Mouse (Mus musculus) liver, embryonic 14.5 days (tissue): ENCODE results near the gene Mecr. TPM values are rescaled to one million over a fixed set of nuclear protein-coding genes. Genes with fewer than 3 reads are reported as not detected.

ENCODE experiments used
- ATAC-seq: fragments of 200-750 bp; cut with Nextera tagmentation; 2 replicates; pipeline ENCODE4 v1.8.0; 2017; ENCODE audit warnings: moderate number of reproducible peaks, mild to moderate bottlenecking, moderate library complexity; ENCODE audit not compliant: insufficient read depth
- DNase-seq, 3 experiments: peaks; one replicate each; pipeline ENCODE4 v3.0.0-alpha.2; 2012 to 2013; ENCODE audit warnings: low read depth in 3 of 3, low spot score in 3 of 3
- H3K27ac ChIP-seq: fragments of 300-500 bp; sonication (generic); 2 replicates; pipeline ENCODE4 v1.5.1; 2014; ENCODE audit warnings: moderate library complexity, mild to moderate bottlenecking, control low read depth, inconsistent platforms
- H3K27me3 ChIP-seq: fragments of 300-500 bp; sonication (generic); 2 replicates; pipeline ENCODE4 v1.6.1; 2014; ENCODE audit warnings: mild to moderate bottlenecking, low read length, moderate library complexity; ENCODE audit not compliant: control insufficient read depth, insufficient read depth
- H3K36me3 ChIP-seq: fragments of 300-500 bp; sonication (generic); replicated peaks from 2 replicates; pipeline ENCODE4 v1.6.1; 2014; ENCODE audit warnings: low read depth; ENCODE audit not compliant: control insufficient read depth, insufficient read depth
- H3K4me1 ChIP-seq, 2 experiments: fragments of 200-500 bp in 1 of 2; fragments of 300-500 bp in 1 of 2; sonication (generic) in 1 of 2; replicated peaks; 2 replicates each; pipeline ENCODE4 v1.6.1; 2012 to 2014; ENCODE audit warnings: antibody characterized with exemption in 1 of 2, inconsistent platforms in 1 of 2, low read length in 1 of 2; ENCODE audit not compliant: control insufficient read depth in 2 of 2, insufficient read depth in 2 of 2
- H3K4me2 ChIP-seq: fragments of 300-500 bp; sonication (generic); 2 replicates; pipeline ENCODE4 v1.6.1; 2014; ENCODE audit warnings: low read depth, mild to moderate bottlenecking, control low read depth, moderate library complexity
- H3K4me3 ChIP-seq, 2 experiments: fragments of 200-500 bp in 1 of 2; fragments of 300-500 bp in 1 of 2; sonication (generic) in 1 of 2; 2 replicates each; pipeline ENCODE4 v1.5.1; 2012 to 2014; ENCODE audit warnings: low read depth in 2 of 2, low read length in 2 of 2, mild to moderate bottlenecking in 2 of 2, control low read depth in 1 of 2, inconsistent platforms in 1 of 2, moderate library complexity in 1 of 2; ENCODE audit not compliant: insufficient read depth in 1 of 2
- H3K9ac ChIP-seq: fragments of 300-500 bp; sonication (generic); replicated peaks from 2 replicates; pipeline ENCODE4 v1.6.1; 2014; ENCODE audit warnings: mild to moderate bottlenecking, control low read depth, moderate library complexity
- H3K9me3 ChIP-seq: fragments of 300-500 bp; sonication (generic); 2 replicates; pipeline ENCODE4 v1.6.1; 2016; ENCODE audit warnings: low read length, mixed read lengths; ENCODE audit not compliant: control insufficient read depth
- CTCF ChIP-seq: IDR thresholded peaks from 2 replicates; pipeline ENCODE4 v1.5.1; 2016; ENCODE audit warnings: antibody characterized with exemption, low read depth, control low read depth
- EP300 ChIP-seq: IDR thresholded peaks from 2 replicates; pipeline ENCODE4 v1.6.1; 2016; ENCODE audit warnings: antibody characterized with exemption, low read depth
- WGBS: fragments of 180-500 bp; shearing (Covaris S2); extraction: QIAGEN DNeasy Blood & Tissue Kit; methylation state at CpG from one replicate; pipeline ENCODE4 v1.1.7; 2014; ENCODE audit not compliant: insufficient replicate concordance; 5-methylcytosine and 5-hydroxymethylcytosine counted together
- polyA plus RNA-seq, 2 experiments: library from polyadenylated mRNA; depleted of rRNA in 1 of 2; stranded (reverse) in 1 of 2; unstranded in 1 of 2; fragments of >200 nt; fragmentation: Nextera tagmentation in 1 of 2; extraction: Ambion mirVana in 1 of 2; gene quantifications; 2 replicates each; pipeline versions ENCODE4 v1.2.1 to v1.2.3; 2012 to 2014

Gene Mecr
- polyA plus RNA-seq, 2 experiments = 23.8 to 31.6 TPM

GRCm38 (mm10) chr4:131832759-131833407 lies 10.4 kb upstream of the Mecr start:
- Histone ChIP-seq H3K27ac (peak overlapping the region; percentile 28), H3K4me1 (peaks cover 20 to 50% of the 10 kb centered on the region in 2 experiments), H3K4me2 (peak overlapping the region; percentile 44), H3K4me3 (no peak overlapping the region), H3K27me3 (peaks cover 35% of the 10 kb centered on the region), H3K9me3 (no peaks in the 10 kb centered on the region), H3K36me3 (no peaks in the 10 kb centered on the region), H3K9ac (0 out of 2 replicates have a peak overlapping the region, but pooled peaks have one; percentile 14)
- TF ChIP-seq CTCF (no peak), EP300 (peak; percentile 42)
- ATAC-seq = peak; percentile 59
- DNase-seq = no peak
- WGBS = 29% methylated on average over 3 of the region's 3 CpGs

- no peak overlapping the region for H3K4me3 ChIP-seq
- 0 out of 2 replicates have a peak overlapping the region, but pooled peaks have one; percentile 4 for H3K27ac ChIP-seq
- TF ChIP-seq CTCF (peak; percentile 46), EP300 (no peak)
- peaks cover 47% of the 10 kb centered on the region for H3K27me3 ChIP-seq
- no peak for DNase-seq
- no peak for ATAC-seq
- no peaks in the 10 kb centered on the region for H3K36me3 ChIP-seq
- H3K9me3 ChIP-seq = no peaks in the 10 kb centered on the region
- peaks cover 20 to 44% of the 10 kb centered on the region in 2 experiments for H3K4me1 ChIP-seq
- peak overlapping the region; percentile 12; the same call in 1 of the 2 replicates for H3K4me2 ChIP-seq
- no peak overlapping the region; the same call in 1 of the 2 replicates for H3K9ac ChIP-seq
- 34% methylated on average over 9 of the region's 9 CpGs for WGBS
These were observed 9.2 kb upstream of the Mecr start for GRCm38 (mm10) chr4:131833971-131834609.

GRCm38 (mm10) chr4:131836351-131836881 lies 6.9 kb upstream of the Mecr start:
- peaks cover 11 to 30% of the 10 kb centered on the region in 2 experiments for H3K4me1 ChIP-seq
- TF ChIP-seq EP300 = no peak
- no peak for TF ChIP-seq CTCF
- no peaks in the 10 kb centered on the region for H3K9me3 ChIP-seq
- ATAC-seq (no peak), DNase-seq (no peak)
- 4% methylated on average over 39 of the region's 39 CpGs for WGBS
- peak overlapping the region; percentile 54 to 61 for H3K4me3 ChIP-seq
- peaks cover 57% of the 10 kb centered on the region for H3K27me3 ChIP-seq
- no peak overlapping the region; the same call in 1 of the 2 replicates for H3K9ac ChIP-seq
- peak overlapping the region; percentile 78 for H3K4me2 ChIP-seq
- no peaks in the 10 kb centered on the region for H3K36me3 ChIP-seq
- H3K27ac ChIP-seq = no peak overlapping the region

DNA sequence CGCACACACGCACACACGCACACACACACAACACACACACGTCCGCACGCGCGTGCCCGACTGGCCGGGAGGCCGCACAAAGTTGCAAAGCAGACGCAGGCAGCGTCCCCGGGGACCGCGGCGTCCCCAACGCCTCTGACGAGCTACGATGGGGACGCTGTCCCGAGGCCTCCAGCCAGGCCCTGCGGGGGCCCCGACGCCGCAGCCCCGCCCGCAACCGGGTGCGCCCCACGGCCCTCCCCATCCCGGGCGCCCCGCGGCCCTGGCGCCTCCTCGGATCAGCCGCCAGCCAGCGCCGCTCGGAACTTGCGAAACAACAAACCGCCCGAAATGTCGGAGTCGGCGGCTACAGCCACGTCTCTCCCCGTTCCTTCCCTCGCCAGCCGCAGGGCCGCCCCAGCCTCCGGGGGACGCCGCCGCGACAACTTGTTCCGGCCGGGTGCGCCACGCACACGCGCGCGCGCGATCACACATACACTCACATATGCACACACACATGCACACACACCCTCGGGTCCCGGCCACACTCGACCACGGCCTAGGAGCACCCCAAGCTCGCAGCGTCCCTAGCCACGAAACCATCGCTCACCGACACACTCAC lies 6.3 kb upstream of the Mecr start:
- Histone ChIP-seq H3K9me3 (no peaks in the 10 kb centered on the region), H3K4me3 (peak overlapping the region; percentile 54 to 61), H3K27me3 (peaks cover 57% of the 10 kb centered on the region), H3K4me1 (peaks cover 11 to 27% of the 10 kb centered on the region in 2 experiments), H3K4me2 (peak overlapping the region; percentile 78), H3K36me3 (no peaks in the 10 kb centered on the region), H3K9ac (peak overlapping the region; percentile 60), H3K27ac (no peak overlapping the region)
- under 1% methylated on average over 75 of the region's 76 CpGs for WGBS
- peak; percentile 12; the same call in 1 of the 2 replicates for ATAC-seq
- DNase-seq = no peak
- no peak for TF ChIP-seq CTCF
- no peak for TF ChIP-seq EP300
